Mouse (Mus musculus) erythroblast, embryonic 14.5 days (primary cell): Measurements from ENCODE around the gene Gm36210.

Source experiments
- GATA1 ChIP-seq: IDR thresholded peaks from 2 replicates; pipeline ENCODE4 v1.6.1; 2012; ENCODE audit warnings: low read length, inconsistent platforms, mixed read lengths
- TAL1 ChIP-seq: IDR thresholded peaks from 3 replicates; pipeline ENCODE4 v1.6.1; 2012; ENCODE audit warnings: low read length, inconsistent platforms, mixed read lengths

DNA sequence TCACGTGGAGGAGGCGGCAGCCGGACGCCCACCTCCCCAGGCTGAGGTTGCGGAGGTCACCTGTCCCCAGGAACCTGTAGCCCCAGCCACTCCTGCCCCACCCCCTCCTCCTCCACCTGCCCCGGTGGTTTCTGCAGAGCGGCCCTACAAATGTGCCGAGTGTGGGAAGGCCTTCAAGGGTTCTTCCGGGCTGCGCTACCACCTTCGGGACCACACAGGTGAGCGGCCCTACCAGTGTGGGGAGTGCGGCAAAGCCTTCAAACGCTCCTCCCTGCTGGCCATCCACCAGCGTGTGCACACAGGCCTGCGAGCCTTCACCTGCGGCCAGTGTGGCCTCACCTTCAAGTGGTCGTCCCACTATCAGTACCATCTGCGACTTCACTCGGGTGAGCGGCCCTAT, 13.7 kb upstream of the Gm36210 start:
- TF ChIP-seq GATA1 = no peak
- no peak for TF ChIP-seq TAL1
